ENCODE assay signal across 8 mouse cellular contexts in genomic region chr8:19702972-19703709, GRCm38 (mm10). TPM values are rescaled to one million over a fixed set of nuclear protein-coding genes. Genes with fewer than 3 reads are reported as not detected.
DNase-seq lines count a peak whose midpoint lies in the region.
"Not testable (repeated sequence)": the region's sequence is repeated elsewhere in the genome, so short reads cannot be mapped to it uniquely, and the experiment has no call there.

No protein-coding gene starts in this region.

- DNase-seq in adrenal gland, adult (ENCODE audit: inconsistent age in 2 of 2, low spot score in 1 of 2): peak; percentile 71 to 96
- peak; percentile 97 for DNase-seq in embryo, embryonic 10.5 days (ENCODE audit: low spot score)
- peak; percentile 57 for DNase-seq in gastrocnemius, postnatal 14 days
- peak; percentile 95 for DNase-seq in hindlimb bud, embryonic 11.5 days (ENCODE audit: extremely low spot score, low read depth, low spot score)
- peak; percentile 95 to 99 for DNase-seq in left cerebral cortex, adult 18-20 months (ENCODE audit: low spot score in 2 of 2)
- DNase-seq in lung, postnatal 36 days: peak; percentile 89
- peak; percentile 95 to 99 for DNase-seq in right cerebral cortex, adult 2 months (ENCODE audit: low spot score in 2 of 2)
- DNase-seq in urinary bladder, postnatal 36 days (ENCODE audit: low spot score in 2 of 2): peak; percentile 76 to 83

- intact Hi-C loops in gastrocnemius, postnatal 14 days (cut with DNase I; ENCODE audit: low total_unique reads): not testable (repeated sequence)

RNA-seq across cellular contexts. Expression of gene 4930467E23Rik, which starts 26.2 kb away (rescaled TPM):
- under 1 TPM; 0.23 to 0.42 TPM for total RNA-seq in gastrocnemius, postnatal 14 days (2021)
- total RNA-seq in left cerebral cortex, adult 18-20 months (2021): 1 to 10 TPM in 1 of 2 experiments, not detected in 1; 1.3 TPM

Comparison
In these comparisons a context has a peak if more than half of its experiments do, and no peak if none do; other contexts are left out.
1. Peak in every context shown above with its lines: DNase-seq.